Mouse (Mus musculus) liver, embryonic 15.5 days (tissue): ENCODE results near the gene 2010005H15Rik. TPM values are rescaled to one million over a fixed set of nuclear protein-coding genes. Genes with fewer than 3 reads are reported as not detected.
"Not testable (repeated sequence)": the region's sequence is repeated elsewhere in the genome, so short reads cannot be mapped to it uniquely, and the experiment has no call there.

Experiments
- ATAC-seq: fragments of 200-750 bp; cut with Nextera tagmentation; 2 replicates; pipeline ENCODE4 v1.8.0; 2017; ENCODE audit warnings: moderate number of reproducible peaks, mild to moderate bottlenecking, moderate library complexity; ENCODE audit not compliant: insufficient read depth
- H3K27ac ChIP-seq: fragments of 300-500 bp; sonication (generic); replicated peaks from 2 replicates; pipeline ENCODE4 v1.5.1; 2015; ENCODE audit warnings: mild to moderate bottlenecking, inconsistent platforms
- H3K27me3 ChIP-seq: fragments of 300-500 bp; sonication (generic); 2 replicates; pipeline ENCODE4 v1.6.1; 2015; ENCODE audit warnings: mild to moderate bottlenecking, inconsistent platforms
- H3K36me3 ChIP-seq: fragments of 300-500 bp; sonication (generic); replicated peaks from 2 replicates; pipeline ENCODE4 v1.6.1; 2015; ENCODE audit warnings: moderate library complexity, mild to moderate bottlenecking, inconsistent platforms
- H3K4me1 ChIP-seq: fragments of 300-500 bp; sonication (generic); replicated peaks from 2 replicates; pipeline ENCODE4 v1.6.1; 2015; ENCODE audit warnings: inconsistent platforms
- H3K4me2 ChIP-seq: fragments of 300-500 bp; sonication (generic); 2 replicates; pipeline ENCODE4 v1.6.1; 2015; ENCODE audit warnings: moderate library complexity, mild to moderate bottlenecking, inconsistent platforms
- H3K4me3 ChIP-seq: fragments of 300-500 bp; sonication (generic); replicated peaks from 2 replicates; pipeline ENCODE4 v1.5.1; 2015; ENCODE audit warnings: mild to moderate bottlenecking, inconsistent platforms
- H3K9ac ChIP-seq: fragments of 300-500 bp; sonication (generic); 2 replicates; pipeline ENCODE4 v1.6.1; 2015; ENCODE audit warnings: moderate library complexity, mild to moderate bottlenecking, inconsistent platforms
- H3K9me3 ChIP-seq: fragments of 300-500 bp; sonication (generic); replicated peaks from 2 replicates; pipeline ENCODE4 v1.6.1; 2016; ENCODE audit warnings: inconsistent platforms
- WGBS: fragments of 180-500 bp; shearing (Covaris S2); methylation state at CpG from one replicate; pipeline ENCODE4 v1.1.7; 2015; ENCODE audit warnings: mixed read lengths; ENCODE audit not compliant: insufficient replicate concordance; 5-methylcytosine and 5-hydroxymethylcytosine counted together
- polyA plus RNA-seq: library from polyadenylated mRNA; unstranded; fragments of >200 nt; fragmentation: Nextera tagmentation; extraction: Ambion mirVana; gene quantifications from 2 replicates; pipeline ENCODE4 v1.2.1, GENCODE M21; 2015

2010005H15Rik gene
- 14.7 and 17.8 TPM in 2 replicates for polyA plus RNA-seq

DNA sequence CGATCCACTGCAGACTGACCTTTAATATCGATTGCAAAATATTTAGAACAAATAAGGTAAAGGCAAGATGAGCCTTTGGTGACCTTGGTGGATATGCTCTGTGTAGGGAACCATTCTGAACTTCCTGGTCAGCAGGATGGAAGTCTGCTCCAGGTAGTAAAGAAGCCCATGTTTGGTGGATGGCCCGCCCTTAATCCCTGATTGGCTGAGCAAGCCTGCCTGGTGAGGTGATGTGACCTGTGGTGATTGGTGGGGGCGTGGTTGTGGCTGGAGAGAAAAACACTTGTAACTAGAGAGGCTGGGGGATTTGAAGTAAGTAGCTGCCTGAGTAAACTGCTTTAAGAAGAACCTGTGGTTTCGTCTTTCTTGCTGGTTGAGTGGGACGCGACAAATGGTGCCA lies at the start of gene 2010005H15Rik:
Gene 2010005H15Rik (plus strand): TSS at position 301 of the 400 bp plus-strand sequence.
- not testable (repeated sequence) for H3K4me3 ChIP-seq, H3K27me3 ChIP-seq, H3K36me3 ChIP-seq, ATAC-seq, H3K9me3 ChIP-seq, H3K4me2 ChIP-seq, H3K9ac ChIP-seq, H3K27ac ChIP-seq, H3K4me1 ChIP-seq
- 74% methylated on average over 7 of the region's 7 CpGs for WGBS

DNA sequence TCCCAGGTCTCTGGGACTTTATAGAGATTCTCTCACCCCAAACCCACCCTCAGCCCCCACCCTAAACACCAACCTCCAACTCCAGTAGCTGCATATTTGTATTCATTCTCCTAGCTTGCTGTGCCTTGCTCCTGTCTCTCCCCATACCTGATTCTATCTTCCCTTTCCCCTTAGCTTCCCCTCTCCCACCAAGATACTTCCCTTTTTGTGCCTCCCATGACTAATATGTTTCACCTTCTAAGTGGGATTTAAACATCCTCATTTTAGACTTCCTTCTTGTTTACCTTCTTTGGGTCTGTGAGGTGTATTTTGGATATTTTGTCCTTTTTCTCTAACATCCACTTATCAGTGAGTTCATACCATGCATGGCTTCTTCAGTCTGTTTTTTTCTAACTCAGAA lies 45.2 kb upstream of the 2010005H15Rik start:
- Histone ChIP-seq H3K36me3 (no peaks in the 10 kb centered on the region), H3K27ac (no peak overlapping the region)
- no peak for ATAC-seq

DNA sequence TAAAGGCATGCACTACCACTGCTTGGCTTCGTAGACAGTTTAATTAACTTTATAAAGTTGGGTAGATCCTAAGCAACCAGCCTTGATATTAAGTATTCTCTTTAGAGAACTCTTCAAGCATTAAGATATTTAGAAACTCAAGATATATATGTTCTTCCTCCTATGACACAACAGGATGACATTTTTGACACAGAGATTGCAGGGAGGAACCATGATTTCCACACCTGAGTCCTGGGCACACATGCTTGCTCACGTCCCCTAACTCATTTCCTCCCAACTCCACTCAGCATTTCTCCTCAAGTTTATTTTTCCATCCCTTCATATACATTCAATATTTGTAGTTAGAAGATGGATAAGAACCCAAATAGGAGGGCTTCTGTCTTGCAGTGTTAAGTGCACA lies 41.4 kb upstream of the 2010005H15Rik start:
- no peak for ATAC-seq
- H3K4me1 ChIP-seq, result no peaks in the 10 kb centered on the region
- H3K9me3 ChIP-seq, result no peaks in the 10 kb centered on the region
- WGBS, result 47% methylated on average over 2 of the region's 2 CpGs
- H3K9ac ChIP-seq, result no peak overlapping the region
- H3K4me3 ChIP-seq, result no peak overlapping the region
- H3K4me2 ChIP-seq, result no peak overlapping the region
- no peaks in the 10 kb centered on the region for H3K27me3 ChIP-seq
- no peak overlapping the region for H3K27ac ChIP-seq
- no peaks in the 10 kb centered on the region for H3K36me3 ChIP-seq

More for the DNA sequence above, 45.2 kb upstream of the 2010005H15Rik start:
- no peak overlapping the region for H3K4me2 ChIP-seq
- no peaks in the 10 kb centered on the region for H3K9me3 ChIP-seq
- no peaks in the 10 kb centered on the region for H3K27me3 ChIP-seq
- no peak overlapping the region for H3K4me3 ChIP-seq
- no peak overlapping the region for H3K9ac ChIP-seq
- H3K4me1 ChIP-seq, result no peaks in the 10 kb centered on the region

DNA sequence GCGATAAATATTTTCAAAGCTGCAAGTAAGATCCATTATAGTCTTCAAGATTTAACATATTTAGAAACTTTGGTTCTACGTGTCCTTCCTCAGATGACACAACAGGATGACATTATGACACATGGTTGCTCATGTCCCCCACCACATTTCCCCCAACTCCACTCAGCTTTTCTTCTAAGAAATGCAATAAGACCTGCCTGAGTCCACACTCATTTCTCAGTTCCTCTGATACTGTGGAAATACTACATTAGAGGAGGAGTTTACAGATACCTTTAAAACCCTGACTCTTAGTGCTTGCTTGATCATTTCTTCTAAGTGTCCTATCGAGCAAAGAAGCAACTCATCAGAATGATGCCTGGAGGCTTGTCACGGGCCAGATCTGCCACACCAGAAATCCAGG lies 37.4 kb upstream of the 2010005H15Rik start, which contains the start of gene Gm5483:
Gene Gm5483 (plus strand): TSS at position 301 of the 400 bp plus-strand sequence.
- not testable (repeated sequence) for H3K4me1 ChIP-seq, H3K9me3 ChIP-seq, H3K9ac ChIP-seq, H3K4me3 ChIP-seq, H3K27me3 ChIP-seq, ATAC-seq, H3K36me3 ChIP-seq, H3K4me2 ChIP-seq
- 53% methylated on average over 4 of the region's 4 CpGs for WGBS
- 0 out of 2 replicates have a peak within 1 kb of the TSS, but pooled peaks have one; percentile 6 for H3K27ac ChIP-seq

DNA sequence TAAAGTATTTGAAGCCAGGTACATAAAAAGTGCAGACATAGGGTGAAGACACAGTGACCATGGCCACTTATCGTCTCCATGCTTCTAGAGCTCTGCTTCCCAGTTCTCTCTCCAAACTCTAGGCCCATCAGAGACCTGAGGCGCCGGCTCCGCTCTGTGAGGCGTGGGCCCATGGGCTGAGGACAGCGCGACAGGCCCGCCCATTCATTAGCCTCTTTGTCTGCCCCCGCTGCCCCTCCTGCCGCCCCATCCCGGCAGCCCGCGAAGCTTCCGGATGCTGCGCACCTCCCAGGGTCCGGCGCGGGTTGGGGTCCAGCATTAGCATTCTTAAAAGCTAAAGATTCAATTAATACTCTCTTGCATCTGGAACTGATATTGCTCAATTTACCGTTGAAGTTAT lies 22.0 kb upstream of the 2010005H15Rik start:
- 65% methylated on average over 19 of the region's 19 CpGs for WGBS
- Histone ChIP-seq H3K4me2 (no peak overlapping the region), H3K9me3 (no peaks in the 10 kb centered on the region), H3K36me3 (no peaks in the 10 kb centered on the region), H3K4me1 (no peaks in the 10 kb centered on the region), H3K9ac (no peak overlapping the region), H3K4me3 (no peak overlapping the region), H3K27me3 (no peaks in the 10 kb centered on the region), H3K27ac (no peak overlapping the region)
- no peak for ATAC-seq

DNA sequence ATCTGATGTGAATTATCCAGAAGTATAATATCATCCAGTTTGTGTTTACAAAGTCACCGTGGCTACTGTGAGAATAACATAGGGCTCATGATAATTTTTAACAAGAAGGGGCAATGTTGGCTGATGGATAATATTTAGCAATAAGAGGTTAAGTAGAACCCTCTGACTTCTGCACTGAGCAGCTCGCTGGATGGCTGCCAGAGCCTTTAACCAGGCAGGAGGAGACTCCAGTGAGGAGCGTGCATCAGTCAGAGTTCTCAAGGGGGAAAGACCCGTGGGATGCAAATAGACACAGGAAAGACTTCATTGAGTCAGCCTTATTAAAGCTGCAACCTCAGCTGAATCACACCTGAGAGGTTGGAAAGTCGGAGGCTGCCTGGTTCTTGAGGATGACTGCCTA lies 17.4 kb upstream of the 2010005H15Rik start:
- no peak overlapping the region for H3K4me3 ChIP-seq
- no peak for ATAC-seq
- H3K4me2 ChIP-seq, result no peak overlapping the region
- WGBS, result 57% methylated on average over 5 of the region's 5 CpGs
- H3K4me1 ChIP-seq, result no peaks in the 10 kb centered on the region
- no peaks in the 10 kb centered on the region for H3K27me3 ChIP-seq
- H3K9me3 ChIP-seq, result no peaks in the 10 kb centered on the region
- H3K27ac ChIP-seq, result no peak overlapping the region
- no peak overlapping the region for H3K9ac ChIP-seq
- no peaks in the 10 kb centered on the region for H3K36me3 ChIP-seq

DNA sequence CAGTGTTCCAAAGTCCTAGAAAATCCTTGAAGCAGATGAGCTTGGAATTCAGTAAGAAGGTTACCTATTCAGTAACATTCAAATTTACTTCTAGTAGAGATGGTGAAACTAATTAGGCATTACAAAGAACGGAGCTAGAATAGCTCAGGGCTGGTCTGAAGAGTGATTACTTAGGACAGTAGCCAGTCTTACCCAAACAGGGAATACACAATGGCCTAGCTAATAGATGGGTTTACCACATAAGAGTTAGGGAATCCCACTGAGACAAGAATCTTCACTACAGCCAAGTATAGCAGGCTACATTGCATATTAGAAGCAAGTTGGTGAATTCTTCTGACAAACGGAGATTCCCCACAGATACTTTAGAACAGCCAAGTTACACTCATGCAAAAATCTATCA lies 15.6 kb upstream of the 2010005H15Rik start:
- WGBS, result 32% methylated on average over 2 of the region's 2 CpGs
- H3K27ac ChIP-seq, H3K4me2 ChIP-seq, H3K27me3 ChIP-seq, H3K9ac ChIP-seq, H3K36me3 ChIP-seq, H3K4me1 ChIP-seq, H3K9me3 ChIP-seq, ATAC-seq, H3K4me3 ChIP-seq: not testable (repeated sequence)

DNA sequence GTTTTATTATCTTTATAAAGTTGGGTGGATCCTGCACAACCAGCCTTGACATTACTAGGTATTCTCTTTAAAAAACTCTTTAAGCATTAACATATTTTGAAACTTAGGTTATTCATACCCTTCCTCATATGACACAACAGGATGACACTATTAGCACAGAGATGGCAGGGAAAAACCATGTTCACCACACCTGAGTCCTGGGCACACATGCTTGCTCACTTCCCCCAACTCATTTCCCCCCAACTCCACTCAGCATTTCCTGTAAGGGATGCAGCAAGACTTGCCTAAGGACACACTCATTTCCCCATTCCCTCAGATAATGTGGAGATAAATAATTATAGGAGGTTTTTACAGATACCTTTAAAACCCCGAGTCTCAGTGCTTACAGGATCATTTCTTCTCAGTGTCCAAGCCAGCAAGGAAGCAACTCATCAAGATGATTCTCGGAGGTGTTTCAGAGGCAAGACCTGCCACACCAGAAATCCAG lies 11.3 kb upstream of the 2010005H15Rik start, which contains the start of gene Gm5416:
Gene Gm5416 (plus strand): TSS at position 437 of the 487 bp plus-strand sequence.
- ATAC-seq, result no peak
- no peak within 1 kb of the TSS for H3K27ac ChIP-seq
- no peaks in the 10 kb centered on the region for H3K9me3 ChIP-seq
- no peak within 1 kb of the TSS for H3K9ac ChIP-seq
- no peak within 1 kb of the TSS for H3K4me2 ChIP-seq
- no peaks in the 10 kb centered on the region for H3K4me1 ChIP-seq
- H3K36me3 ChIP-seq, result no peaks in the 10 kb centered on the region
- no peak within 1 kb of the TSS for H3K4me3 ChIP-seq
- H3K27me3 ChIP-seq, result no peaks in the 10 kb centered on the region
- 51% methylated on average over 2 of the region's 2 CpGs for WGBS

DNA sequence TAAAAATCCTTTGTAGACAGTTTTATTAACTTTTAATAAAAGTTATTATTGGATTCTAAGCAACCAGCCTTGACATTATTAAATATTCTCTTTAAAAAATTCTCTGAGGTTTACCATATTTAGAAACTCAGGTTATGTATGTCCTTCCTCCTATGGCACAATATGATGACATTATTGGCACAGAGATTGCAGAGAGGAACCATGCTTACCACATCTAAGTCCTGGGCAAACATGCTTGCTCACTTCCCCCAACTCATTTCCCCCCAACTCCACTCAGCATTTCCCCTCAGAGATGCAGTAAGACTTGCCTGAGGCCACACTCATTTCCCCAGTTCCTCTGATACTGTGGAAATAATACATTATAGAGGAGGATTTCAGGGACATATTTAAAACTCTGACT lies 39.3 kb downstream of the 2010005H15Rik start:
- not testable (repeated sequence) for H3K27me3 ChIP-seq, H3K4me3 ChIP-seq, H3K4me2 ChIP-seq, H3K4me1 ChIP-seq, ATAC-seq, H3K27ac ChIP-seq, H3K36me3 ChIP-seq, H3K9me3 ChIP-seq, H3K9ac ChIP-seq

DNA sequence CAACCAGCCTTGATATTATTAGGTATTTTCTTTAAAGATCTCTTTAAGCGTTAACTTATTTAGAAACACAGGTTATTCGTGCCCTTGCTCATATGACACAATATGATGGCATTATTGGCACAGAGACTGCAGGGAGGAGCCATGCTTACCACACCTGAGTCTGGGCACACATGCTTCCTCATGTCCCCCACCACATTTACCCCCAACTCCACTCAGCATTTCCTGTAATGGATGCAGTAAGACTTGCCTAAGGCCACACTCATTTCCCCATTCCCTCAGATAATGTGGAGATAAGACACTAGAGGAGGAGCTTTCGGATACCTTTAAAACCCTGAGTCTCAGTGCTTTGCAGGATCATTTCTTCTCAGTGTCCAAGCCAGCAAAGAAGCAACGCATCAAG lies 55.5 kb downstream of the 2010005H15Rik start, which contains the start of gene Stfa1:
Gene Stfa1 (plus strand): TSS at position 156 of the 400 bp plus-strand sequence.
- H3K27me3 ChIP-seq, H3K4me2 ChIP-seq, H3K36me3 ChIP-seq, ATAC-seq, H3K27ac ChIP-seq, H3K4me1 ChIP-seq, H3K9me3 ChIP-seq, H3K9ac ChIP-seq: not testable (repeated sequence)
- 61% methylated on average over 4 of the region's 4 CpGs for WGBS
- H3K4me3 ChIP-seq, result peak within 1 kb of the TSS; percentile 1; the same call in 1 of the 2 replicates

DNA sequence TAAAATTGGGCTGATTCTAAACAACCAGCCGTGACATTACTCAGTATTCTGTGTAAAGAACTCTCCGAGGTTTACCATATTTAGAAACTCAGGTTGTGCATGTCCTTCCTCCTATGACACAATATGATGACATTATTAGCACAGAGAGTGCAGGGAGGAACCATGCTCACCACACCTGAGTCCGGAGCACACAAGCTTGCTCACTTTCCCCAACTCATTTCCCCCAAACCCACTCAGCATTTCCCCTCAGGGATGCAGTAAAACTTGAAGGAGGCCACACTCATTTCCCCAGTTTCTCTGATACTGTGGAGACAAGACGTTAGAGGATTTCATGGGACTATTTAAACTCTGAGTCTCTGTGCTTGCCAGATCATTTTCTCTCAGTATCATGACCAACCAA lies 67.9 kb downstream of the 2010005H15Rik start:
- Histone ChIP-seq H3K36me3 (no peaks in the 10 kb centered on the region), H3K4me1 (no peaks in the 10 kb centered on the region), H3K27ac (no peak overlapping the region), H3K27me3 (no peaks in the 10 kb centered on the region), H3K9ac (no peak overlapping the region), H3K4me3 (no peak overlapping the region), H3K4me2 (no peak overlapping the region), H3K9me3 (no peaks in the 10 kb centered on the region)
- ATAC-seq, result no peak
- 38% methylated on average over 4 of the region's 4 CpGs for WGBS
